Mouse (Mus musculus): ENCODE data around the gene Jpt1. TPM values are rescaled to one million over a fixed set of nuclear protein-coding genes. Genes with fewer than 3 reads are reported as not detected.

Gene Jpt1
- 89.7 and 90.7 TPM in 2 replicates for polyA plus RNA-seq (2012; rRNA removed)

DNA sequence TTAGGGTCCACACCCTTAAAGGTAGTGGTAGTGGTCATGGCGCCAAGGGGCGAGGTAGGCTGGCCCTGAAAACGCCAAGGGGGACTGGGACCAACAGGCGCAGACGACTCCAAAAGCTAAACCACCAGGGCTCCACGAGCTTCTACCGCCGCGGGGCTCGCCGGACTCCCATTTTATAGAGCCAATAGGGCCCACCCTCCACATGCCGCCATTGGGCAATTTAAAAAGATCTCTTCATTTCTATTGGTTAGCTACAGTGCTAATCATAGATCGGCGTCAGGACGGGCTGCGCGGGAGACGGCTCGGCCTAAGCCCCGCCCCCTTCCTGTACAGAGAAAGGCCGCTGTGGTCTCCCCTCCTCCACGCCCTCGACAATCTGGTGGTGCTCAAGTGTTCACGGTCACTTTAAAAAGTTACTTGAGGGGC, at the start of gene Jpt1:
Gene Jpt1 (minus strand): TSS at position 150 of the 426 bp plus-strand sequence.

GRCm38 (mm10) chr11:115536038-115536681, 22.0 kb upstream of the Jpt1 start, which contains the start of gene Sumo2:
Gene Sumo2 (minus strand): TSS chr11:115536276.

GRCm38 (mm10) chr11:115491356-115492083, 22.7 kb downstream of the Jpt1 start, which contains the start of gene Nt5c:
Gene Nt5c (minus strand): TSS chr11:115491862.

DNA sequence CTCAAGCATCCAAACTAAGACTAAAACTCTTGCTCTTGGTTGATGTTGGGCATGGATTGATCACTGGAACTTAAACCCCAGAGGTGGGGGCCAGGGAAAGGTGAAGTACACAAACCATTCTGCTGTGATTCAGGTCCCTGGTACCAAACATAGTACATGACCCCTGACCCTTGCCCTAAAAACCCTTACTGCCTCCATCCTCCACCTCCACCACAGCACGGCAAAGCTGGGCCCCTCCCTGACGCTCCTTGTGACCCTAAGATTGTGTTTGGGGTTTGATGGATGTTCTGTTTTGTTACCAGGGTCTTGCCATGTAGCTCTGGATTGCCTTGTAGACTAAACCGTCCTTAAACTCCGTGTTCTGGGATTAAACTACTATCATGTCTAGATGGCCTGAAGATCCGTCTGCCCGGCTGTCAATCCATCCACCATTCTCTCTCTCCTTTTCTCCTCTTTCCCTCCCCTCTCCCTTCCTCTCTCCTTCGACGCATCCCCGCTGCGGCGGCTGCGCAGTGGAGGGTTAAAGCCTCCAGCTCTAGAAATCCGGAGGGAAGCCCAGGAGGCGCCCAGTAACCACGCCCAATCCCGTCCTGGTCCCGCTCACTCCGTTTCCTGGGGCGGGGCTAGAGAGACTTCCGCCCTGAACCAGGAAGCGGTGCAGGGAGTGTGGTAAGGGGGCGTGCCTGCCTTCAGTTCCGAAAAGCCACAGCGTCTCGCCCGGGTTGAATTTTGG, 39.0 kb downstream of the Jpt1 start, which contains the start of gene Armc7:
Gene Armc7 (plus strand): TSS at position 643 of the 733 bp plus-strand sequence.

GRCm38 (mm10) chr11:115462243-115462891, 51.8 kb downstream of the Jpt1 start, which contains the start of gene Slc16a5:
Gene Slc16a5 (plus strand): TSS chr11:115462474.

Other genes starting within 250 kb of the Jpt1 start
- gene Grin2c, start 247.1 kb downstream of the Jpt1 start, polyA plus RNA-seq (2012; rRNA removed): 0.14 and 0.21 TPM in 2 replicates
- 14.1 and 14.7 TPM in 2 replicates for gene Fdxr, start 237.3 kb downstream of the Jpt1 start, polyA plus RNA-seq (2012; rRNA removed)
- 14.5 and 16.9 TPM in 2 replicates for gene Fads6, start 216.7 kb downstream of the Jpt1 start, polyA plus RNA-seq (2012; rRNA removed)
- 0.05 and 0.07 TPM in 2 replicates for gene Otop2, start 207.2 kb downstream of the Jpt1 start, polyA plus RNA-seq (2012; rRNA removed)
- 0.10 and 0.12 TPM in 2 replicates for gene Ush1g, start 192.3 kb downstream of the Jpt1 start, polyA plus RNA-seq (2012; rRNA removed)
- gene Otop3, start 179.7 kb downstream of the Jpt1 start, polyA plus RNA-seq (2012; rRNA removed): not detected in 2 replicates
- 1.3 TPM in 2 replicates for gene Hid1, start 146.6 kb downstream of the Jpt1 start, polyA plus RNA-seq (2012; rRNA removed)
- 2.1 and 2.4 TPM in 2 replicates for gene Cdr2l, start 132.5 kb downstream of the Jpt1 start, polyA plus RNA-seq (2012; rRNA removed)
- gene Mrpl58, start 110.6 kb downstream of the Jpt1 start, polyA plus RNA-seq (2012; rRNA removed): 36.1 and 39.1 TPM in 2 replicates
- 331 and 347 TPM in 2 replicates for gene Atp5h, start 94.4 kb downstream of the Jpt1 start, polyA plus RNA-seq (2012; rRNA removed)
- gene Kctd2, start 94.3 kb downstream of the Jpt1 start, polyA plus RNA-seq (2012; rRNA removed): 8.1 and 9.0 TPM in 2 replicates
- 0.61 and 0.77 TPM in 2 replicates for gene Trim80, start 73.8 kb downstream of the Jpt1 start, polyA plus RNA-seq (2012; rRNA removed)
- 2.1 TPM in 2 replicates for gene Slc16a5, start 51.9 kb downstream of the Jpt1 start, polyA plus RNA-seq (2012; rRNA removed)
- 2.9 and 3.0 TPM in 2 replicates for gene Armc7, start 38.7 kb downstream of the Jpt1 start, polyA plus RNA-seq (2012; rRNA removed)
- 24.7 and 29.0 TPM in 2 replicates for gene Nt5c, start 22.5 kb downstream of the Jpt1 start, polyA plus RNA-seq (2012; rRNA removed)
- 133 and 136 TPM in 2 replicates for gene Sumo2, start 21.9 kb upstream of the Jpt1 start, polyA plus RNA-seq (2012; rRNA removed)
- 52.3 and 55.6 TPM in 2 replicates for gene Nup85, start 50.0 kb upstream of the Jpt1 start, polyA plus RNA-seq (2012; rRNA removed)
- gene Mrps7, start 89.5 kb upstream of the Jpt1 start, polyA plus RNA-seq (2012; rRNA removed): 23.3 and 24.4 TPM in 2 replicates
- 6.7 and 8.1 TPM in 2 replicates for gene Gga3, start 89.7 kb upstream of the Jpt1 start, polyA plus RNA-seq (2012; rRNA removed)
- 35.3 and 35.9 TPM in 2 replicates for gene Mif4gd, start 98.6 kb upstream of the Jpt1 start, polyA plus RNA-seq (2012; rRNA removed)
- 7.8 and 8.4 TPM in 2 replicates for gene Slc25a19, start 113.9 kb upstream of the Jpt1 start, polyA plus RNA-seq (2012; rRNA removed)
- gene Grb2, start 194.2 kb upstream of the Jpt1 start, polyA plus RNA-seq (2012; rRNA removed): 22.1 and 25.3 TPM in 2 replicates